Mouse (Mus musculus) CD4-positive, CD25-positive, alpha-beta regulatory T cell, adult 2 months (primary cell): Measurements from ENCODE around the gene Tmem56.

Experiments used
- DNase-seq: peaks from one replicate; pipeline ENCODE4 v3.0.0-alpha.2; 2012; ENCODE audit warnings: low read depth, low spot score

Gene Tmem56

DNA sequence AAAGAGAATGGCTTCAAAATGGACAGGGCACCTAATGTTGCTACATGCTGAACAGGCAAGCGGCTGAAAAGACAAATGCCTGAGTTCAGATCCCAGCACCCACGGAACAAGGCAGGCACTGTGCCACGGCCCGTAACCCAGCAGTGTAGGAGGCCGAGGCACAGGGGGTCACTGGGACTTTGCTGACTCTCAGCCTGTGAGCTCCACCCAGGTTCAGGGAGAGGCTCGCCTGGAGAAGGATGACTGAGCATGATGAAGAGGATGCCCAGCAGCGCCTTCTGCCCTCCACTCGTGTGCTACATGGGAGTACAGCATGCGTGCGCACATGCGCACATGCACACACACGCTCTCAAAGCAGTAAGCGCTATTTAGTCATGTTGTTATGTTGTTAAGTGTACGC lies 3.2 kb downstream of the Tmem56 start:
- DNase-seq, result no peak

DNA sequence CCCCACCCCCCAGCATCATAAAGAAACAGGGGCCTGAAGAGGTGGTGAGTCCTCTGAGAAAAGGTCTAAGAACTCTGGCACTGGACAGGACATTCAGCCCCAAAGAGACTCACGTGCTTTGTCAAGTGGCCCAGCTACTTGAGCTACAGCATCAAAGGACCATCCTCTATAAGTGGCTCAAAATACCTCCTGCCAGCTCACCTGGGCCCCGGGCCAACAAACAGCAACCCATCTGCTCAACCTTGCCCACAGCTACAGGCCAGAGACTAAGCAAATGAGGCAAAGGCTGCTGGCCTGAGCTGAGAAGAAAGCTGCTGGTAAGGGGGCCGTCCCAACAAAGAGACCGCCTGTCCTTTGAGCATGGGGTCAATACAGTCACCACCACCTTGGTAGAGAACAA lies 5.3 kb downstream of the Tmem56 start:
- DNase-seq, result no peak

DNA sequence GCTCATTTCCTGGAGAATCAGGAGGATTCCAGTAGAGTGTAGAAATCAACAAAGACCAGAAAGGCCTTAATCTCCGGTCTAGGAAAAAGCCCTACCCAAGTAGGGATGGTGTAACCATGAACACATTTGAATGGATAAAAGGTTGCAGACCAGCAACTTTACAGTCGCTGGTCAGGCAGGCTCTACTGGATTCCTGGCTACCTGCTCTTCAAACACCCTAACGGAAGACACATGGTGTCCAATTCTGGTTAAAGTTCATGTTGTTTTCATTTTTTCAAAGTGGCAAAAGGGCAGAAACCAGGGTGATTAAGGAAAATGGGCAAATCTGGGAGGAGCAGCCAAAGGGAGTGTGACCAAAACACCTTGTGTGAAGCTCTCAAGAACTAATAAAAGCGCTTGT lies 5.9 kb downstream of the Tmem56 start:
- no peak for DNase-seq

DNA sequence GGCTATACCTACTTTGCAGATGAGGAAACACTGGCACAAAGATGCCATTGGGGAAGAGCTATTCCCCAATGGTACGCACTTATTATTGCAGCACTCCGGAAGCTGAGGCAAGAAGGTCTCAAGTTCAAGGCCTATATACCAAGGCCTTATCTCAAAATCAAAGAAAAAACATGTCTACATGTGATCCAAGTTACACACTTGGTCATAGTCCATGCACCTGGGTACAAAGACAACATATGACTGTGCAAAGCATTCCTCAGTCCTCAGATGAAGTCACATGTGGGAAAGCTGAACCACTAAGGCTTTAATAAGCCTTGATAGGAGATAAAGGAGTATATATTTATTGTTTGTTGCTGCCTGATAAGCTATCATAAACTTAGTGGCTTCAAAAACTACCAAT lies 8.9 kb downstream of the Tmem56 start:
- no peak for DNase-seq

DNA sequence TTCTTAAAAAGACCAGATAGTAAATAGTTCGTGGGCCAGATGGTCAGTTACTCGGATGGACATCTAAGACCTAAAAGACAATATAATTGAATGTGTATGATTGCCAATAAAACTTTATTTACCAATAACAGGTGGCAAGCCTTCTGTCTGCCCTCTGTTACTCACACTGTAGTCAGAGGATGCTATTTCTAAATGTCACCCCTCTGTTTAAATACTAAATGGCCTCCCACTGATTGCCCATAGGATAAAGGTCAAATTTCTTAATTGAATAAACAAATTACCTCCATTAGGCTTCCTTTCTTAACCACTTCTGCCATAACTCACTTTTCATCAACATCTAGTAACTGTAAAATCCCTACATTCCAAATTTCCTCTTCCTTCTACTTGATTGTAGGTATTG lies 10.3 kb downstream of the Tmem56 start:
- DNase-seq, result no peak

DNA sequence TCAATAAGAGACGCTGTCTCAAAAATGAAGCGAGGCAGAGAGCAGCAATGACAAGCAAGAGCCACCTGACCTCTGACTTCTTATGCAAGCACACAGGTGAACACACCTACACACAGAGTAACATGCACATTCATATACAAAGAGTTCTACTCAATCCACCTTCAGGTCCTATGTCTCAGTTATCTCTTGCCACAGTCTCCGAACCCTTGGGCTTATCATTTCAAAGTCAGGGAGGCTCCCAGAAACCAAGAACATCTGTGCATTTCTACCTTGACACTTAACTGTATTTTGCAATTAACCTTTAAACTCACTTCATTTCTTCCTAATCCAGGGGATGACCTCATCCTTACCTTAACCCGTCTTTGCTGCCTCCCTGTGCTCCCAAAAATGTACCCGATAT lies 15.6 kb downstream of the Tmem56 start:
- no peak for DNase-seq

DNA sequence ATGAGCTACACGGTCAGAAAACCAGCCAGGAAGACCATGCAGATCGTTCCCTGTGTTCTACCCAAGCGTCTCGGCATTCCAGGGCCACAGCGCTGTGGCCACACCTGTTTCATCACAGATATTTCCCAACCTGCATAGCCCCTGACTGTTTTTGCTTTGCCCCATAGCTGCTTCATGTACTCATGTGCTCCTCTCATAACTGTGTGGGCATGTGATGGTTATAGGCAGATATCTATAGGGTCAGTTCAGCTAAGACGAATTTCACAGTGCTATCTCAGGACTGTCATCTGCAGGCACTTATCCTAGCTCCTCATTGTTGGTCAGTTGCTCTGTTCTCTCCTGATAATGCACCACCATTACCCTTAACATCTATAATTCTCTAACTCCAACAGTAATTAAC lies 18.7 kb downstream of the Tmem56 start:
- no peak for DNase-seq

DNA sequence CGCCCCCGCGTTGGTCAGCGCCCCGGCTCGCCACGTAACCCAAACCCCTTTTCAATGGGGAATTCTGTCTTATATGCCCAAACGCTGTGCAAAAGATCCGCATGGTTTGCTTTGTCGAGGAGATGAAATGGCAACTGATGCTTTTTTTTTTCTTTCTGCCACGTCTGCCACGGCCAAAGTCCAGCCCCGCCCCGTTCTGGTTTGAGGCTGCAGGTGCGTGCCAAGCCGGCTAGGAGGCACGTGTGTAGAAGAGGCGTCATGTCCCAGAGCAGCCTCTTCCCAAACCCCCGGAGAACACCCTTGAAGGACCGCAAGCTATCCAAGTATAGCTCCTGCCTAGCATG lies 19.7 kb downstream of the Tmem56 start:
- peak; percentile 38 for DNase-seq

DNA sequence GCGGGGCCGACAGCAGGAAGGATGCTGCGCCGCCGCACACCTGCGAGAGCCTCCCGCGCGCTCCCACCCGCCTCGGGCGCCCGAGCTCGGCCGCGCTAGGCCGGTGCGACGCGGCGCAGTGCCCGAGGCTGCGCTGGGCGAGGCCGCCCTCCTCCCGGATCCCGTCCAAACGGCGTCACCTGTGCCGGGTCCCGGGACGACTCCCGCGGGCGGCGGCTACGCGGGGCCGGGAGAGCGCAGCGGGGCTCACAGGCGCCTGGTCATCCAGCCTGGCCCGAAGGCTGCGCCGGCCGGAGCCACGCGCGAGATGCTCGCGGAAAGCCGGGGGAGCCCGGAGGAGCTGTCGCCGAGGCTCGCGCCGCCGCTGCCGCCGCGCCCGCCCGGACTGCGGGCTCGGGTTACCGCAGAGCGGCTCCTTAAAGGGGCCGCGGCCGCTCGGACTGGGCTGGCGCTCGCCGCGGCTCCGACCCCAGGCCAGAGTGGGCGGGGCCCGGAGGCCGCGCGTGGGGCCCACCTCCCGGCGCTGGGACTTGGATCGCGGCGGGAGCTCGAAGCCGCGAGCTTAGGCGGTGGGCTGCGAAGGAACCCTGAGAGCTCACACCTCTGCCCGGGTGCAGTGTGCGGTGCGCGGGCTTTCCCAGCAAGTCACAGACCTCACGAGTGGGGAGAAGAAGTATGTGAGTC lies 20.2 kb downstream of the Tmem56 start:
- peak; percentile 22 for DNase-seq

DNA sequence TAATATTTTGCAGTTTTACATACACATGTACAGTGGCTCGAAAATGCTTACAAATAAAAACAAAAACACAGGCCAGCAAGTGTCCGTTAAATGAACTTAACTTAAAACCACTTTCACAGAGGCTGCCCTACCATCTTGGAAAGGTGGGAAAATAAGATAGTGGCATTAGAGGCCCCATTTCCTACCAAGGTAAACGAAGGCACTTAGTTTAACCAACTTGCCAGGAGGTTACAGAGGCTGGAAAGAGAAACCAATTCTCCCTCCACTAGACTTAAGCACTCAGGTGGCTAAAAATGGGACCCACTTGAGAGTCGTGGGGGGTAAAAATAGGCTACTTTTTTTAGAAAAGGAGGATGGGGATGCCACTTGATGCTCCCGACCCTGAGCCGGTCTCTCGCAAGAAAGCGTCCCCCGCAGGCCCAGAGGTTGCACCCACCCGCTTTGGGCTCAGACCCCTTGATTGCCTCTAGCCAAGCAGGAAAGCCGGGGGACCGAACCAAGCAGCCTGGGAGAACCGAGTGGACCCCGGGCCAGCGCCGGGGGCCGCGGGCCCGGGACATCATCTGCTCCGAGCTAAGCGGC lies 20.9 kb downstream of the Tmem56 start:
- no peak for DNase-seq

DNA sequence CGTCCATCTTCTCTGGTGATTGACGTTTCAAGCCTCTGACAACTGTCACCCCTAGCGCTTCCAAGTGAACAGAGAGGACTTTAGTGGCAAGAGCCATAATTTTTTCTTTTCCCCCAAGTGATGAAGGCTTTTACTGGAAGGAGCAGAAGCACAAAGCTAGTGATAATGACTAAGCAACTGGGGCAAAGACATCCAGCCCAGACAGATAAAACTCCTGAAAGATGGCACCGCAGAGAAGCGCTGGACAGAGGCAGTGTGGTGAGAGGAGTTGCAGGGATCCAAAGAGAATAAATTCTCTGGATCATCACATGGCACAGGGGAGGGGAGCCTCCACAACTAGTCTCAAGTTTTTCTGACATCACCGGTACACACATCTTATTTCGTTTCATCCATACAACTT lies 21.6 kb downstream of the Tmem56 start:
- DNase-seq, result no peak

DNA sequence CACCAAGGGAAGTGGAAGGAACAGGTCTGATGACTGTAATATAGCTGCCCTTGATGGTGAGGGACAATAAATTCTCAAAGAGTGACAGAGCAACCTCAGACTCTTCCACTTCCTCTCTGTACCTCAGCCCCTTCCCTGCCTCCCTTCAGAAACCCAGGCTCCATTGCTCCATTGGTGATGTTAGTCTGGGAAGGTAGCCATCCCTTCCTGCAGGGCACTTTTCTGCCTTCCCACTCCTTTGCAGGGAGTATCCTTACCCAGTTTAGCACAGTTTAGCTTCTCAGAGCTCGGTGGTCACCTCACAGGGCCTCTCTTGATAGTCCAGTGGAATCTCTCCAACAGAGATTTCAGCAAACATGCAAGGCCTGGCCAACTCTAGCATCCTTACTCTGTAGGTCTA lies 22.1 kb downstream of the Tmem56 start:
- no peak for DNase-seq

DNA sequence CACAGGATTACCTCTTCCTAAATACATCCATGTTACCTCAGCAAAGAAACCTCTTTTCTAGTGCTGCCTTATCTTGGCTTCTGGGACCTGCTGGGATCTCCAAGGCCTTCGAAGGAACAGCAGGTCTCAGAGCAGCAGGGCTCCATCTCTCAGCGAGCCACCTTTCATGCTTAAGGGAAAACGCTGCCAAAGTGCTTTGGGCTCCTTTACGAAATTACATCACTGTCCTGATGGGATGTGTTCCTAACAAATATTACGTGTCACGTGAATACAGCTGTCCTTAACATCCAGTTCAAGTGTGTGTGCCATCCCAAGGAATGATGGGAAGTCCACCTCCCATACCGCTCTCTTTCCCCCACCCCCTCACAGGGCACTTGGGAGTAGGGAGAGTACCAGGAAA lies 22.9 kb downstream of the Tmem56 start:
- no peak for DNase-seq

DNA sequence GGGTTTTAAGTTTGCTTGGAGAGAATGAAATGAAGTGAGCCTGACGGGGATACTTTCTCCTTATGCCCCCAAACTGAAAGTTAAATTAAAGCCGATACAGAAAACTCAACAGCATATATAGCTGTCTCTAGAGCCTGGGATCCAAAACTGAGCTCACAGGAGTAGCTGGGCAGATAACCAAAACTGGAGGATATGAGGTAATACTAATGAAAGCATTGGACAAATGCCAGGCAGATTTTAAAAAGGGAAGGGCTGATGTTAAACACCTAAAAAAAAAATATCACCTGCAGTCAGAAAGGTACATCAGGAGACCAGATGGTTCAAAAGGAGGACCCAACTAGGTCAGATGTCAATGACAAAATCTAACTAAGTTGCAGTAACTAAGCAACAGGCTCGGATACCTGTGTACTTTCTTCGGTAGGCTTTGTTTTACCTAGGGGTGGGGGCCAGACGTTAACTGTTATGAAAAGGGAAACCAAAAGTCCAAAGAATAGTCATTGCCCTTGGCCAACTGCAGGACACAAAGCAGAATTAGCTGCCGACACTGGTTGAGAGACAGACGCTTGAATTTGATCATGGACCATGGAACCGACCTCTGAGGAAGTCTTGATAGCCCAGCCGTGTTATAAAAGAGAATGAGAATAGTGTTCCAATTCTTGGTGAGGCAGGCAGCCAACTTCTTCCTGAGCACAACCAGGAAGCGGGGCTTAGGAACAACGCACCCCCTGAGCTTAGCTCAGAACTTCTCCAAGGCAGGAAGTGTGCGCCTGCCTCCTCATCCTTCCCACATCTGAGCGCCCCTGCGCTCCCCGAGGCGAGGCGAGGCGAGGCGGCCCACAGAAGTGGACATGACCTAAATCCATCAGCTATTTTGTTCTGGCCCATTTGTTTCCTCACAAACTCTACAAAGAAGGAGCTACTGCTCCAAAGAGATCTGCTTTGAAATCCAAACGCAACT lies 24.1 kb downstream of the Tmem56 start:
- no peak for DNase-seq

DNA sequence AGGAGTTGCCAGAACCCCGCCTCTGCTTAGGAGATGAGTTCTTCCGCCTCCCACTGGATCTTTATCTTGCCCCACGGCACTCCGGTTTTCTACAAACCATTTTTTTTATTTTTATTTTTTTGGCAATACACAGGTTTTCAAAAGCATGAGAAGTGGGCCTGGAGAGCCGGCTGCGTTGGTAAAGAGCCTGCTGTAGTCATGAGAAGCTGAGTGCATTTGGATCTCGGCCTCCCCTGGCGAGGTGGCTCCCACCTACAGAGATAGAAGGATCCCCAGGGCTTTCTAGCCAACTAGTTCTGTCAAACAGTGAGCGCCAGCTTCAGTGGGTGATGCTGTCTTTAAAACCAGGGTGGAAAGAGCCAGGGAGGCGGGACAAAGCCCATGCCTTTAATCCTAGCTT lies 25.5 kb downstream of the Tmem56 start:
- no peak for DNase-seq

DNA sequence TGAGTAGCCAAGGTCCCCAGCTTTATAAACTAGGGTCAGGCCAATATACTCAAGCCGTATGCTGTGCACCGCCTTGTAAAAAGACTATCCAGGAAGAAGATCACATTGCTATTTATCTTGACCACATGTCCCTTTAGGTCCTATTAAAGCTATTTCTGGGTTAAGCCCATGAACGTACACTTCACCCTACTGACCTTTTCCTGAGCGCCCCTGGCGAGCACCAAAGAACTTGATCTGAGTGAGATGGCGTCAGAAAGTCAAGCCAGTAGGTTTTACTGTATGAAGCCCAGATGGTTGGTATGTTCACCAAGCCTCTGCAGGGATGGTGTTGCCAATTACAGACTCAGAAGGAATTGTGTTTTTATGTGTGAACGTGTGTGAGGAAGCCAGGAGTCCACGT lies 26.8 kb downstream of the Tmem56 start:
- DNase-seq, result no peak

DNA sequence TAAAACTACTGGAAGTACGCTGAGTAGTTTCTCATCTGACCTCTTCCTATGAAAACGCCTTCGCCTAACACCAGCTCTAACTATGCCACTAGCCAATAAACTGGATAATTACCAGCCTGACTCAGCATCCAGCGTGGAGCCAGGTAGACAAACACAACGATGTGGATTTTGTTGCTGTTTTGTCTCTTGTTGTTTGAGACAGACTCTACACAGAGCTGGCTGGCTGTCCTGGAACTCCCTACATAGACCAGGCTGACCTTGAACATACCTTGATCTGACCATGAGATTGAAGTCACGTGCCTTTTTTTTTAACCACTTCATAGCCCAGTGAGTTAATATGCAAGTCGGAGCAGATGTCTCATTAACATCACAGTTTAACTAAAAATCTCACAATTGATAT lies 27.4 kb downstream of the Tmem56 start:
- no peak for DNase-seq

DNA sequence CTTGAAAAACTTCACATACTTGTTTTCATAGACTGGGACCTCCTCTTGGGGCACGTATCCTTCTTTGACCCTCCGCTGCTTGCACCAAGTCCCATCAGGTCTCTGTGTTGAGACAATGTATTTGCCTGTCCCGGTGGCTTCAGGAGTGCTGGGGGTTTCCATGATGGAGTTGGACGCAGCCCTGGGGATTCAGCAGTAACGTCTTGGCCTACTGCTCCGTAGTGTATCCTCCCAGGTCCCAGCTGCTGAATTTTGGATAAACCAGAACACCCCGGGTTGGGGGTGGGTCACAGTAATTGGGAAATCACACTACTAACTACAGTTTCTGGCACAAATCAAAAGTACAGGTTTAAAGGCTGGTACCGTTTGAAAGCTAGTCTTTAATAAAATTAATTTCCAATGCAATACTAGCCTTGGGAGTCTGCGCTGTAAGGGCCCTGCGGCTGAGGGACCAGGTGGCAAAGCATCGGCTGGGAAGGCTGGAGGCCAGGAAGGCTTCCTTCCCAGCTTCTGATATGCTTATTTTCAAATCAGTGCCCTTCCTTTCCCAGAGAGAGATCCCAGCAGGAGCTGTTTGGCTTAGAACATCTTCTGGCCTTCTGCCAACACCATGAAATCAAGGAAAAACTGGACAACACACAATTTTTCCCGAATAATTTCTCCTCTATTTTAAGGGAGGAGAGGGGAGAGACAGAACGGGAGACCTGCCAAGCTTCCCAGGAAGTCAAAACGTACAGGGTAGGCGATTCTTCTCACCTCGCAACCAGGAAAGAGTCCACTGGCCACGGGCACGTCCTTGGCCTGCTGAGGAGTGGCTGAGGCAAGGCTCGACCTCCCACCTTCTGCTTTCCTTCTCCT lies 32.1 kb downstream of the Tmem56 start:
- DNase-seq, result no peak

DNA sequence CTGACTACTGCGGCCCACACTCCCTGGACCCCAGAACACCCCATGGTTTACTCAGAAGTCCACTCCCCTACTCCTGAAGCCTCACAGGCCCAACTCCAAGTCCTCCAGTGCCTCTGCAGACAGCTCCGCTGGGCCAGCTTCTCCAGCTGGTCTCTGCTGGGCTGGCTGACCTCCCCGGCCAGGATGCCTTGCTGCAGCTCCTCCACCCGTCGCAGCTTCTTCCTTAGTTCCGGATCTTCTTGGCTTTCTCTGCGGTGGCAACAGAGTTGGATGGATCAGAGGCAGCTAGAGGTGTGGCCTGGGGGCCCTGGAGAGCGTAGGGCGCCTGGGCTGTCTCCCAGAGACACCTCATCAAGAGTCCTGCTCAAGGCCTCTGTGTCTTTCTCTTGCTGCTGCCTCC lies 32.9 kb downstream of the Tmem56 start:
- no peak for DNase-seq

DNA sequence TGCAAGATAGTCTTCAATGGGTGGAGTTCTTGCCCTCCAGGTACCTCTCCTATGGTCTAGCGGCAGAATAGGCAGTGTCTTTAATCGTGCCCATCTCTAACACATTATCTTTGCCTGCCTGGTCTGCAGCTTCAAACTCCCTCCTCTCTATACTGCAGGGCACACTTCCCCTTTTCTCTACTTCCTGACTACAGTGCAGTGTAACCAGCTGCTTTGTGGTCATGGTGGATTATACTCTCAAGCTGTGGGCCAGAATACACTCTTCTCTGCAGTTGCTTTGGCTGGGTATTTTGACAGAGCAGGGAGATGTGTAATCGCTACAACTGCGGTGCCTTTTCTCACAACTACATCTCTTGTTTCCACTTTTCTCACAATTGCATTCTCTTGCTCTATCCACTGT lies 40.0 kb downstream of the Tmem56 start:
- no peak for DNase-seq

DNA sequence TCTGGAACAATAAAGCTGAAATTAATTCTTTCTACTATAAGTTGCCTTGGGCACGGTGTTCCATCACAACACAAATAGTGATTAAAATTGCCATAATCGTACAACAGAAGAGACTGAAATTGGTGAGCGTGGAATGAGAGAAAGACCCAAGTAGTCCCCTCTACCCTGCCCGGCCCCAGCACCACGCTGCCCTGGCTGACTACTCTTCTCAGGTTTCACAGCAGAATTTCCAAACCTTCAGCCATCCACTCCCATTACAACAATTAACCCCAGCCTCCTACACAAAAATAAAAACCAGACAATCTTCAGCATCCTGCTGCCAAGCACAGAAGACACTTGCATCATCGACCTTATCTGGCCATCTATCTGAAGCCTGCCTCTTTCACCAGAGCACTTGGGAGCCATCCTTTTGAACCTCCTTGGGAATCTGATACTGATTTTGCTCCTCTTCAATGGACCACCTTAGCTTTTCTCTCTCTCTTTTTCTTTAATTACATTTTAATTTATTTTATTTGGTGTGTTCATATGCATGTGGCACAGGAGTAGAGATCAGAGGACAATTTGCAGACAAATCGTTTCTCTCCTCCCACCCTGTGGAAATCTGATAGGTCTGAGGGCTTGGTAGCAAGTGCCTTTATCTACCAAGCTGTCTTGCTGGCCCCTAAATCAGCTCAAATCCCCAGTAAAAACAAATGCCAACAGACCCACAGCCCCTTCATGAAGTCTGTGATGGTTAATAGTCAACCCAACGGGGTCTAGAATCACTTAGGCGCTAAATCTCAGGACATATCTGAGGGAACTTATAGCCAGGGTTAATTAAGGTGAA lies 40.6 kb downstream of the Tmem56 start:
- no peak for DNase-seq
